Comparison of ENCODE assay signal across 13 mouse cellular contexts in genomic region chr11:31717926-31718735, GRCm38 (mm10). TPM values are rescaled to one million over a fixed set of nuclear protein-coding genes. Genes with fewer than 3 reads are reported as not detected.
DNase-seq lines count a peak whose midpoint lies in the region; ATAC-seq and TF ChIP-seq lines count a peak whose summit lies in the region.
"Had no signal": no experiment of that assay in that cellular context is flagged by ENCODE, and none has a peak within 500 bp of the region (broad histone marks: within the 10 kb centered on the region; RNA-seq: fewer than 3 reads in every experiment).

No protein-coding gene starts in this region.

- H3K27ac ChIP-seq in hindbrain, embryonic 10.5 days, result 0 out of 2 replicates have a peak overlapping the region, but pooled peaks have one; percentile 12
- H3K27ac ChIP-seq in hindbrain, postnatal 0 days, result no peak overlapping the region
- peak overlapping the region; percentile 54 to 75 for H3K27ac ChIP-seq in heart, embryonic 14.5 days (replicated peaks in 1 of 2; ENCODE audit: control insufficient read depth in 1 of 2, insufficient read depth in 1 of 2, low read depth in 2 of 2, low read length in 2 of 2)
- H3K27ac ChIP-seq: limb, embryonic 13.5 days had no signal

- no peaks in the 10 kb centered on the region for H3K9me3 ChIP-seq in hindbrain, embryonic 10.5 days
- H3K9me3 ChIP-seq in hindbrain, postnatal 0 days (ENCODE audit: low read length), result no peaks in the 10 kb centered on the region
- no peaks in the 10 kb centered on the region for H3K9me3 ChIP-seq in heart, embryonic 14.5 days (ENCODE audit: control insufficient read depth, low read length)
- H3K9me3 ChIP-seq: limb, embryonic 13.5 days; megakaryocyte, embryonic 14.5 days had no signal

- H3K27me3 ChIP-seq in hindbrain, embryonic 10.5 days (ENCODE audit: insufficient read depth, poor library complexity, severe bottlenecking), result no peaks in the 10 kb centered on the region
- no peaks in the 10 kb centered on the region for H3K27me3 ChIP-seq in hindbrain, postnatal 0 days (ENCODE audit: insufficient read depth, low read length)
- no peaks in the 10 kb centered on the region for H3K27me3 ChIP-seq in heart, embryonic 14.5 days (ENCODE audit: control insufficient read depth, insufficient read depth, low read length)
- H3K27me3 ChIP-seq: limb, embryonic 13.5 days had no signal

- DNase-seq in hindbrain, embryonic 10.5 days (ENCODE audit: low spot score), result no peak
- DNase-seq in hindbrain, postnatal 0 days (ENCODE audit: low spot score), result no peak
- peak; percentile 48 for DNase-seq in 416B (ENCODE audit: low read depth)
- peak; percentile 78 for DNase-seq in adrenal gland, adult 8-10 months
- DNase-seq in layer of hippocampus, postnatal 36 days, result no peak
- DNase-seq in testis, postnatal 10 days (ENCODE audit: low spot score), result no peak
- DNase-seq in layer of hippocampus, postnatal 14 days (ENCODE audit: low spot score in 2 of 2), result no peak
- DNase-seq: cerebellum, adult 9-11 months; thymus, adult 2 months had no signal

- WGBS in hindbrain, embryonic 10.5 days, result 69% methylated on average over 4 of the region's 4 CpGs
- 53% methylated on average over 4 of the region's 4 CpGs for WGBS in hindbrain, postnatal 0 days
- 21% methylated on average over 4 of the region's 4 CpGs for WGBS in heart, embryonic 14.5 days

- peaks cover 19% of the 10 kb centered on the region for H3K4me1 ChIP-seq in hindbrain, embryonic 10.5 days (replicated peaks)
- H3K4me1 ChIP-seq in hindbrain, postnatal 0 days (ENCODE audit: insufficient read depth, low read length), result peaks cover 20% of the 10 kb centered on the region; the same call in 1 of the 2 replicates
- H3K4me1 ChIP-seq in heart, embryonic 14.5 days (ENCODE audit: control insufficient read depth in 2 of 2, insufficient read depth in 2 of 2, low read length in 2 of 2), result peaks cover 25 to 30% of the 10 kb centered on the region in 2 experiments

- no peak for TF ChIP-seq CTCF in hindbrain, postnatal 0 days (IDR thresholded peaks at IDR 0.05; ENCODE audit: low read depth)

- no peak overlapping the region for H3K4me2 ChIP-seq in hindbrain, postnatal 0 days (ENCODE audit: low read depth, low read length)
- no peak overlapping the region for H3K4me2 ChIP-seq in heart, embryonic 14.5 days (ENCODE audit: low read length)
- H3K4me2 ChIP-seq: limb, embryonic 13.5 days had no signal

- H3K36me3 ChIP-seq in hindbrain, embryonic 10.5 days, result no peaks in the 10 kb centered on the region
- H3K36me3 ChIP-seq in hindbrain, postnatal 0 days (ENCODE audit: insufficient read depth, low read length), result no peaks in the 10 kb centered on the region
- H3K36me3 ChIP-seq in heart, embryonic 14.5 days (ENCODE audit: control insufficient read depth, insufficient read depth, low read length), result no peaks in the 10 kb centered on the region
- H3K36me3 ChIP-seq: limb, embryonic 13.5 days had no signal

- H3K4me3 ChIP-seq in hindbrain, embryonic 10.5 days, result no peak overlapping the region
- no peak overlapping the region for H3K4me3 ChIP-seq in hindbrain, postnatal 0 days (ENCODE audit: low read length)
- H3K4me3 ChIP-seq in heart, embryonic 14.5 days (ENCODE audit: control insufficient read depth in 1 of 2, insufficient read depth in 1 of 2, low read depth in 1 of 2, low read length in 2 of 2), result no peak overlapping the region
- H3K4me3 ChIP-seq: limb, embryonic 13.5 days; megakaryocyte, embryonic 14.5 days had no signal

- no peak overlapping the region for H3K9ac ChIP-seq in hindbrain, postnatal 0 days (replicated peaks; ENCODE audit: low read length)
- H3K9ac ChIP-seq in heart, embryonic 14.5 days (ENCODE audit: low read length), result no peak overlapping the region
- H3K9ac ChIP-seq: limb, embryonic 13.5 days had no signal

- ATAC-seq in hindbrain, postnatal 0 days, result no peak
- ATAC-seq in heart, embryonic 14.5 days (ENCODE audit: insufficient number of reproducible peaks, insufficient read depth, low FRiP score, low read depth), result no peak
- ATAC-seq: inflammation-experienced regulatory T-cells, adult 6 months had no signal

RNA-seq across cellular contexts. Expression of gene Bod1, which starts 46.4 kb away (rescaled TPM):
- 123 and 136 TPM in 2 replicates for polyA plus RNA-seq in hindbrain, embryonic 10.5 days (2016; fragmentation: Nextera tagmentation; extraction: Ambion mirVana)
- total RNA-seq in hindbrain, postnatal 0 days (2014; rRNA removed), result 91.2 and 113 TPM in 2 replicates
- polyA plus RNA-seq in hindbrain, postnatal 0 days (2015; fragmentation: Nextera tagmentation; extraction: Ambion mirVana), result 125 and 134 TPM in 2 replicates
- 10 to 100 TPM; 61.7 to 72.4 (median 68.6) TPM for total RNA-seq in adrenal gland, adult 8-10 months (2022)
- polyA plus RNA-seq in heart, embryonic 14.5 days (2014; fragmentation: Nextera tagmentation; extraction: Ambion mirVana), result 87.6 and 98.4 TPM in 2 replicates
- total RNA-seq in layer of hippocampus, postnatal 36 days (2021), result 100 to 1,000 TPM in 1 of 2 experiments, 10 to 100 TPM in 1; 96.5 to 101 TPM
- total RNA-seq in layer of hippocampus, postnatal 14 days (2021), result 10 to 100 TPM; 87.3 to 87.9 TPM

Comparison
In these comparisons a context has a peak if more than half of its experiments do, and no peak if none do; other contexts are left out.
1. DNase-seq: peak in 416B (single experiment) and adrenal gland, adult 8-10 months (single experiment); none in hindbrain, embryonic 10.5 days (single experiment), hindbrain, postnatal 0 days (single experiment), layer of hippocampus, postnatal 36 days (0 of 2), testis, postnatal 10 days (single experiment) and layer of hippocampus, postnatal 14 days (0 of 2).